Mouse (Mus musculus): Measurements from ENCODE around the gene Mmp10. TPM values are rescaled to one million over a fixed set of nuclear protein-coding genes. Genes with fewer than 3 reads are reported as not detected.

Mmp10 gene
- not detected for total RNA-seq (2021)
- long read RNA-seq, experiment 1, result 0 reads
- long read RNA-seq, experiment 2, result 0 reads

DNA sequence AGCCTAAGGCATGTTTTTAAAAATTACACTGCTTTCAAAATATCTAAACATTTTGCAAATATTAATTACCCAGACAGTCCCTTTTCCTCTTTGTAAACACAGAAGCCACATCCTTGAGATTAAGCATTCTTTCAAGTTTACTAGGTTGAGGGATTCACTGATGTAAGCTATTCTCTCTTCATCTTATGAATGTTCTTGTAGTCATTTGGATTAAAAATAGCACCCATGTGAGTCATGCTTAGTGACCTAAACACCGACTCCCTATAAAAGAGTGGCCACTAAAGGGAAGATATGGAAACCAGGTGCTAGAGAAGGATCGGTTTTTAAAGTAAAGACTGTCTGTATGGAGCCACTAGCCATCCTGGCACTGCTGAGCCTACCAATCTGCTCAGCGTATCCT is at the start of gene Mmp10:
TSS of gene Mmp10 (plus strand) at position 302 of the 400 bp plus-strand sequence.
- no peak for DNase-seq

DNA sequence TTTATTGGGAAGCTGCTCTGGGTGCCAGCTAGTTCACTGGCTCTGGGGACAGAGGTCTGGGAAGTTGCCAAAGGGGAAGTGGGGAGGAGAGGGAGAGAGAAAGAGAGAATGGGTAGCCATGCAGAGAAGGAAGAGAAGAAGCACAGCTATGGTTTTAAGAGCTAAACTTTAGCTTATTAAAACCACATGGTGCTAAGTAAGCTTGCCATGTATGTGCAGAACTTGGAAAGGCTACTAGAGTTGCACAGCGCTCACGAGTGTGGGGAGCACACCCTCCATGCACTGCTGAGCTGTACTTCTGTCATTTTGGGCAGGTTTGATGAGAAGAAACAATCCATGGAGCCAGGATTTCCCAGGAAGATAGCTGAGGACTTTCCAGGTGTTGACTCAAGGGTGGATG is 48.9 kb upstream of the Mmp10 start:
- DNase-seq, result no peak

DNA sequence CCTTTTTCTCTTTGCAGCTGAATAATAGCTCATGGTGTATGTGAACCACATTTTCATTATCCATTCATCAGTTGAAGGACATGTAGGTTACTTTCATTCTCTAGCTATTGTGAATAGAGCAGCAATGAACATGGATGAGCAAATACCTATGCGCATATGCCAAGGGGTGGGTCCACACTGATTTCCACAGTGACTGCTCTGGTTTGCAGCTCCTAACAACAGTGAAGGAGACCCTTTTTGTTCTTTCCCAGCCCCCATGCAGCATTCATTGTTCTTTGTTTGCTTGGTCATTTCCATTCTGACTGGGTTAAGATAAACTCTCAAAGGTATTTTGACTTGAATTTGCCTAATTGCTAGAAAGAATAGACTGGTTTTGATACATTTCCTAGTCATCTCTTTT is 31.9 kb upstream of the Mmp10 start:
- no peak for DNase-seq

DNA sequence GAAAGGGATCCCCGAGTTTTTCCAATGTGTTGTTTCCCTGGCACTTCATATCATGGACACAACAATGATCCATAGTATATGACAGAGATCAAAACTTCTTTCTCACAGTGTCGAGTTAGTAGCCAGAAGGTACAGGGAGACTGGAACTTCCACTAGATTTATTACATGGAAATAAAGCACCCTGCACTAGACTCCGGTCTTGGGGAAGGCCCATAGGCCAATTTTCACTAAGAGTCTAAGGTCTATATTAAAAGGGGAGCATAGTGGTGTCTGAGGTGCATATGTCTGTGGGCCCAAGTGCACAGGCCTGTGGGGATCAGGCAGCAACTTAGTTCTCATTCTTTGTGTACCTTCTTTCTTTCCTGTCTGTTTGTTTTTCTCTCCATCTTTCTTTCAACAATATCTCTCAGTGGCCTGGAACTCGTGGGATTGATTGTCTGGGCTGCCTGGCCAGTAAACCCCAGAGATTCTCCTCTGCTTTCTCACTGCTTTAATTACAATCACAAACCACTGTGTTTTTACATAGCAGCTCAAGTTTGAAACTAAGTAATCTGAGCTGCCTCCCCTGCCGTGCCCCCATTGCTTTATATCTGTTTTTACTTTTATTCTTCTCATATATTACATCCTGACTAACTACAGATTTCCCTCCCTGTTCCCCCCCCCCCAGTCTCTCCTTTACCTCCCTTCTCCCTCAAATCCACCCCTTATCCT is 18.3 kb upstream of the Mmp10 start:
- no peak for DNase-seq

DNA sequence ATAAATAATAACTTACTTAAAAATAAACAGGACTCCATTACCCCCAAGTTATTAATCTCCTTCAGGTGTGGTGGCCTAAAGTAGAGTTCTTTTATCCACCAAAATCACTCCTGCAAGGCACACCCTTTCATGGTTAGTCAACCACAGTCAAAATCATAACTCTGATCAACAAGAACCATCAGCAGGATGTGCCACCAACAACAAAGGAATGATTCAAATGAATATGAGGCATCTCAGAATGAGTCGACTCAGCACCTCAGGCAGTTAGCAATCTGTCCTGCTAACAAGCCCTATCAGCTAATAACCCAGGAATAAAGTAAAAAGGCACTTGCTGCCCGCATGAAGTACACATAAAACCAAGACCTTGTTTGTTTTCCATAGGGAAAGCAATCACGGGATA is 1.0 kb upstream of the Mmp10 start:
- no peak for DNase-seq

DNA sequence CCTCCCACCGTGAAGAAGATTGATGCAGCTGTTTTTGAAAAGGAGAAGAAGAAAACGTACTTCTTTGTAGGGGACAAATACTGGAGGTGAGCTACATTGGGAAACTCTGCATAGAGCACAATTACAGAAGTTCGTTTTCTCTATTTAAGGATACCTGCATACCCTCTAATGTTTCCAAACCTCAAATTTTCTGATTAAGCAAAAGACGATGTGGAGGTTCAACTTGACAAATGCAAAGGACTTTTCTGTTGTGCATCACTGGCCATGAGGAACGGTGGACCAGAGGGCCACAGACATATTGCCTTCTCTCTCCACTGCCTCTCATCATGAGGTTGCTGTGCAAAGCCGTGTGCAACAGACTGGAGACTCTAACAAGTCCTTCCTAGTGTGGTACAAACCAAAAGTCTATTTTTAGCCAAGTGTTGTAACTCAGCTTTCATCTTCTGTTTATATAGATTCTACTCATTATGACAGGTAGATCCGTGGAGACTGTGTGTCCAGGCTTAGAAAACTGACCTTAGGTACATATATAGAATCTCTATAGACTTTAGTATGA is 5.2 kb downstream of the Mmp10 start:
- DNase-seq, result no peak

DNA sequence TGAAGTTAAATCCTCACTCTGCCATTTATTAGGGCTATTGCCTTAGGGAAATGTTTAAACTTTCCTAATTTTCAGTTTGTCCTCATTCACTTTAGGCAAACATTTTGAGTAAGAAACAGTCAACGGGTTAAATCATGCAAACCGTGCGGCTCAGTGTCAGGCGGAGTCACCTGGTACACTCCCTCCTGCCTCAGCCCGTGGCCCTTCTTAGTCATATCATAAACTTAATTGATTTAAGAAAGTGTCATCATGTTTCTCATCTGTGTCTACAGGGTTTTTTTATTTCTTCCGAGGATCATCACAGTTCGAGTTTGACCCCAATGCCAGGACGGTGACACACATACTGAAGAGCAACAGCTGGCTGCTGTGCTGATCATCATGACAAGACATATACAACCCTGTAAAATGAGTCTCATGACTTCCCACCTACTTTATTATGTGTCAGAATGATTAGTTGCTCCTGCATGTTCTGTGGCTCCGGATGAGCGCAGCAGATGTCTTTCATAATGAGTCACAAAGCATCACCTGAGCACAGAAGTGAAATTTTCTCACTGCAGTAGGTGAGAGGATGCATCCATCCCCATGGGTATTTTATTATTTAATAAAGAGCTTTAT is 7.6 kb downstream of the Mmp10 start:
- no peak for DNase-seq

DNA sequence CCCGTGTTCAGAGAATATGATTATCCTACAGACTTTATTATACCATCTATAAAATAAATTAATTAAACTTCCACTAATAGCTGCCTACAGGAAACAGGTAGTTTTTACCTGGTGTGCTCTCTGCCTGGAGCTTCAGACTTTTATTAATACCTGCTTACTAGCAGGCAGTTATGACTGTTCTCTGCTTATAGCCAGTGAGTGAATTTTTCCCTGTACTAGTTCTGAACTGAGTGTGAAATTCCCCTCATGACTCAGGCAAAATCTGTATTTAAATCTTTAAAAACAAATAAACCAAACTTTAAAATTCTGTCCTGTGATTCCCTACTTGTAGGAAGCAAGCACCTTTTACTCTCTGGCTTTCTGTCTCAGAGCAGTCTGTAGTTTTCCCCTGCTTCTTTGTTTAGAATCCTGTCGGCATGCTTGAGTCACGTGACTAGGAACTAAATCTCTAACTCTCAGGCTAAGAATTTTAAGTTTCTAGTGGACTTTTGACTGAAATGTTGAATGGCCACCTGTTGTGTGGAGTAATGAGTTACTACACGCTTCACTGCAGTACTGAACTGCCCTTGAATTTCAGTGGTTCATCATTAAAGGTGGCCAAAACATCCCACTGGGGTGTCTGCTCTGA is 15.9 kb downstream of the Mmp10 start:
- no peak for DNase-seq

DNA sequence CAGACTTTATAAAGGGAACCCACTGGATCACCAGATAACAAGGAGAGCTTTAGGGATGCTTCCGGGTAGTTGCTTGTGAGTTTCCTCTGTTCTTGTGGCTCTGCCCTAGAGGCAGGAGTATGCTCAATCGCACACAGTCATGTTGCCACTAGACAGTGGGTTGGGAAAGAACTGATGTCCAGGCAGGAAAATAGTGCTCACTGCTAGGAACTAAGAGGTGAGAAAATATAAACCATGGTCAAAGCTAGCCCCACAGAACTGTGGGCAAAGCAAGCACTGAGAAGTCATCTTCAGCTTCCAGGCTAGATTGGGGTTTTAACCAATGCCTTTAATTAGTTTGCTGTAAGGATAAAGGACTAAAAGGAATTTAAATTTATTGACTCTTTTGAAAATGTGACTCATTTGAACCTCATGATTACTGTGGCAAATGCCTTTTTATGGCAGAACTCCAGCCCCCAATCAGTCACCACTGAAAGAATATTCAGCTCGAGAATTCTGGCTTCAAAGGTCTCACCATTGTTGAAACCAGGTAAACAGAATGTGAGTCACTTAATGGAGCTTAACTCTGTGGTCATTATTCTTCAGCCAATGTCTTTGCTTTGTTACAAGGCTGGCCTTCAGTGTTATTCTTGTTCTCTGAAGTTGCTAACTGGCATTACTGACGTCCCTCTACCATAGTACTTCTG is 24.2 kb downstream of the Mmp10 start:
- no peak for DNase-seq

DNA sequence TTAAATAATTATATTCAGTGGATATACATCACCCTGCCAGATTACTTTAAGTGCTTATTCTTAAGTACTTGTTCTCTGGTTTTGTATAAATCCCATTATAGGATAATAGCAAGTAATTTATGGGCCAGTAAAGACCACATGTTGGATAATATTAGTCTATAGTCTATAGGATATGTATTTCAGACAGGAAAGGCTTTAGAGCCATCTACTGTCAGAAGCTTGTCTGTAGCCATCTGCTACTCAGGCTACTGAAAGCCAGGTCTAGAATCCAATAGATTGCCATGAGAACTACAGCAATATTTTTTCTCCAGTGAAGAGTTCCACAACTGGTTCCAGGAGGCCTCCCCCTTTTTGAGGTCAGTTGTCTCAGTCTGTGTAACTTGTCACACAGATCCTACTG is 40.6 kb downstream of the Mmp10 start:
- no peak for DNase-seq

DNA sequence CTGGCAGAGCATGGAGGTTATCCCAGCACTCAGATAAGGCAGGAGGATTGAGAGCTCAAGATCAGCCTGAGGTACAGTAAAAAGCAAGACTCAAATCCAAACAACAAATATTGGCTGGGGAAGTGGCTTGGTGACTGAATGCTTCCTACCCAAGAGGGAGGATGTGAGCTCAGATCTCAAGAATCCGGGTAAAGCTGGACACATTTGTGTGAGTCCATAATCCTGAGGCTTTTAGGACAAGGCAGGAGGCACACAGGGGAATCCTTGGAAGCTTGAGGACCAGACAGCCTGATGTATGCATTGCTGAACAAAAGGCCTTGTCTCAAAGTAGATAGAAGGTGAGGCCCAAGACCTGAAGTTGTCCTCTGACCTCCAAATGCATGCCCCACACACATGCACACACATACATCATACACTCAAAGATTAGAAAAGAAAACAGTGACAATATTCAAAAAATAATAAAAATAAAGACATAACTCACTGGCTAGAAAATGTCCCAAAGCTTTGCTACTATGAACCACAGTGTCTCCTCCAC is 42.8 kb downstream of the Mmp10 start:
- DNase-seq, result no peak

DNA sequence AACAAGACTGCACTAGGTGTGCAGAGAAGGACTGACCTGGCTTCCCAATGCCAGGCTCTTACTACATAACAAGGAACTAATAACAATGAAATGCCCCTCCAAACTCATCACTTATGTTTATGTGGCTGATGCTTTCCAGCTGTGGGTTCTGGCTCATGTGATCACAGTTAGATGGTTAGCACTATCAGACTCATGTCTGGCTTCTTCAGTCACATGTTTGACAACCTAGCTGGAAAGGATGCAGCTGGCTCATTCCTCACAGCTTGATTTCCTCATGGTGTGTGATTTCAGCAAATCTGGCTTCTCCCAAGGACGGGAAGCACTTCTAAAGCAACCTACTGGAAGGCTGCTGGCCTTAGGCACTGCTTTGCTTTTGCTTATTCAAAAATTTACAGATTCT is 43.3 kb downstream of the Mmp10 start:
- DNase-seq, result no peak

DNA sequence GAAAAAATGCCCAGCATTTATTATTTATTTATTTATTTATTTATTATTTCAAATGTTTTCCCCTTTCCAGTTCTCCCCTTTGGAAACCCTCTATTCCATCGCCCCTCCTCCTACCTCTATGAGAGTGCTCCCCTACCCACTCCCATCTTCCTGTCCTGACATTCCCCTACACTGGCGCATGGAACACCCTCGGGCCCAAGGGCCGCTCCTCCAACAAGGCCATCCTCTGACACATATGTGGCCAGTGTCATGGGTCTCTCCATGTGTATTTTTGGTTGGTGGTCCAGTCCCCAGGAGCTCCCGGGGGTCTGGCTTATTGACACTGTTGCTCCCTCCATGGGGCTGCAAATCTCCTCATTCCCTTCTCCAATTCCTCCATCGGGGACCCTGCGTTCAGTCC is 43.8 kb downstream of the Mmp10 start:
- DNase-seq, result no peak

DNA sequence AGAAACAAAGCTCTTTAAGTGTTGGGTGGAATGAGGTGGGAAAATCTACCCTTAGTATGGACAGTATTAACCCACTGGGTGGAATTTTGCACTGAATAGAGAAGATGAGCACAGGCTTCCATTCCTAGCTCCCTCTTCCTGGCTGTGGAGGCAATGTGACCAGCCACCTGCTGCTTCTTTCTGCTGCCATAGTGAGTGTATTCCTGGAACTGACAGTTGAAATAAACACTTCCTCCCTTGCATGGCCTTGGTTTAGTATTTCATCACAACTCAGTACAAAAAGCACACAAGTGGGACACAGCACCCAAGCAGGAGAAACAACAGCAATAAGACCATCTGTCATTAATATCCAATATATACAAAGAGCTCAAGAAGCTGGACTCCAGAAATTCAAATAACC is 49.8 kb downstream of the Mmp10 start:
- DNase-seq, result no peak

DNA sequence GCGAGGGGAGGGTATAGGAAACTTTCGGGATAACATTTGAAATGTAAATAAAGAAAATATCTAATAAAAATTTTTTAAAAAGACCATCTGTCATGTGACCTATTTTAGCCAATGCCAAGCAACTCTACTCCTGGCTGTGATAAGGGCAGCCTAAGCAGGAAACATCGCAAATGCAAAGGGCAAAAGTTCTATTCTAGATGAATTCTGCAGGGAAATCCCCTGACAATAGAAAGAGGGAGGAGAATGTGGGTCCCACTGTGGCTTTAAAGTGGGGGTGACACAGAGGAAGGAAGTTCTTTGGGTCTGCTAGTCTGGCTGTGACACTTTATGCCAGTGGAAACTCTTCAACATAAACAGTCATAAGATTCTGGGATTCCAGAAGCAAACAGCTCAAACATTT is 51.4 kb downstream of the Mmp10 start:
- DNase-seq, result no peak

DNA sequence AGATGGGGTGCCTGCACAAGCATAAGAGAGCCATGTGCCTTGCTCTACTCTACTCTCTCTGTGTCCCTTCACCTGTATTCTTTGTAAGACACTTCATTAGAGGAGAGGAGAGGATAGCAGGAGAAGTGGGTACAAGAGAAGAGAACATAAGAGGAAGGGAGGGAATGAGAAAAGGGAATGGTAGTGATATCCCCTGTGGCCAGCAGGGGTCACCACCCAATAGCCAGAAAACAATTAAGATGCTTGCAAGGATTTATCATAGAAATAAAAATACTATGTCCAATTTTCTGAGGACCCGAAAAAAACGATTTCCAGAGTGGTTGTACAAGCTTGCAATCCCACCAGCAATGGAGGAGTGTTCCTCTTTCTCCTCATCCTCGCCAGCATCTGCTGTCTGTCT is 52.2 kb downstream of the Mmp10 start:
- DNase-seq, result peak; percentile 19

DNA sequence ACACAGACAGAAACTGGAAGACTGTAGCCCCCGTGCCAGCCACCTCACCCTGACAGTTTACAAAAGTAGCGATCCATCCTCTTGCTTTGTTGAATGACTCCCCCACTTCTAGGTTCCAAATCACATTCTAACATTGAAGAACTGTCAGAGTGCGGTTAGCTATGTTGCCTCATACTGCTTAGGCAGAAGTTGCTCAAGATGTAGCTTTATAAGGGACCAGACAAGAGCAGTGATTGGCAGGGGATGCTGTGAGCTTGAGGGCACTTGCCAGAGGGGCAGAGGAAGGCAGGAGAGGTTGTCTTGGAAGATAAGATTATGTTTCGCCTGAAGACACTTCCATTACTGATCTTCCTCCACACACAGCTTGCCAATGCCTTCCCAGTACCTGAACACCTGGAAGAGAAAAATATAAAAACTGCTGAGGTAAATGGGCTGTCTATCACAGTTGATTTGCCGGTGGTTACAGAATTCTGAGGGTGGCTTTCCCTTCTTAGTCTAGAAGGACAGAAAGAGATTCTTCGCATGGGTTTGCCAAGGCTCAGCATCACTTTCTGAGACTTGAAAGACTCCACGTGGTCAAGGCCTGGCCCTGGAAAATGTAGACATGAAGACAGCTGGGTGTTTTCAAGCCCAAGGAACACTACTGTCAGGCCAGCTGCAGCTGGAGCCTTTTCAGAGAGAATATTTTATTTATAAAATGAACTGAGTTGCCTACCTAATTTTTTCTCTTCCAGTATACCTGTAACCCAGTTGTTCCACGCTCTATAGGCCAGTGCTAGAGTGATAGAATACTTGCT is 56.3 kb downstream of the Mmp10 start, which contains the start of gene Mmp8:
TSS of gene Mmp8 (plus strand) at position 236 of the 797 bp plus-strand sequence.
- no peak for DNase-seq

Measured in gastrocnemius, postnatal 10 days (tissue).